Comparison of ENCODE assay signal across 8 mouse cellular contexts in the genomic region with DNA sequence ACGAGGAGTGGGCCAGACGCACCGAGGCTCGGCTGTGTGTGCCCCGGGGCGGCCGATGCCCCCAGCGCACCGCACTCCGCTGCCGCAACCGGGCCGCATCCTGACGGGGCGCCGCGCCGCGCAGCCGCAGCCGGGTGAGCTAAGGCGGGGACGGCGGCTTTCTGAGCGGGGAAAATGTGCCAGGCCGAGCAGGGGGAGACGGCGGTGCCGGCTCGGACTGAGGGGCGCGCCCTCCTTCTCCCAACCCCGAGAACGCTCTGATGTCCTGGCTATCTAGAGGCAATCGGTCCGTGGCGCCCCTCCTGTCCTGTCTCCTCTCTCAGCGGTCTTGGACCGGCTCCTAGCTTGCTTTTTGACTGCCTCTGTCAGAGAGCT. TPM values are rescaled to one million over a fixed set of nuclear protein-coding genes. Genes with fewer than 3 reads are reported as not detected.
DNase-seq lines count a peak whose midpoint lies in the region; ATAC-seq and TF ChIP-seq lines count a peak whose summit lies in the region.

No protein-coding gene starts in this region.

- under 1% methylated on average over 39 of the region's 39 CpGs for WGBS in kidney, embryonic 15.5 days
- WGBS in hindbrain, embryonic 12.5 days = 0% methylated on average over 36 of the region's 39 CpGs
- under 1% methylated on average over 39 of the region's 39 CpGs for WGBS in midbrain, embryonic 11.5 days

- H3K4me3 ChIP-seq in kidney, embryonic 15.5 days (replicated peaks) = peak overlapping the region; percentile 92
- H3K4me3 ChIP-seq in bone marrow macrophage, adult 2 months (ENCODE audit: insufficient read depth, low read length) = peak overlapping the region; percentile 67
- H3K4me3 ChIP-seq in hindbrain, embryonic 12.5 days = peak overlapping the region; percentile 85
- peak overlapping the region; percentile 77 for H3K4me3 ChIP-seq in midbrain, embryonic 11.5 days (ENCODE audit: low read depth, low read length)

- peak overlapping the region; percentile 80 for H3K27ac ChIP-seq in kidney, embryonic 15.5 days
- no peak overlapping the region for H3K27ac ChIP-seq in bone marrow macrophage, adult 2 months (ENCODE audit: insufficient read depth, low read depth, low read length)
- peak overlapping the region; percentile 91 for H3K27ac ChIP-seq in hindbrain, embryonic 12.5 days
- H3K27ac ChIP-seq in midbrain, embryonic 11.5 days (ENCODE audit: low read depth, low read length) = peak overlapping the region; percentile 76

- H3K9me3 ChIP-seq in kidney, embryonic 15.5 days (replicated peaks) = no peaks in the 10 kb centered on the region
- no peaks in the 10 kb centered on the region for H3K9me3 ChIP-seq in hindbrain, embryonic 12.5 days (replicated peaks)
- no peaks in the 10 kb centered on the region for H3K9me3 ChIP-seq in midbrain, embryonic 11.5 days (ENCODE audit: control insufficient read depth, low read length)

- TF ChIP-seq CTCF in bone marrow macrophage, adult 2 months (IDR thresholded peaks at IDR 0.05; ENCODE audit: low read depth, low read length) = no peak

- ATAC-seq in kidney, embryonic 15.5 days (replicated peaks; ENCODE audit: low FRiP score) = peak; percentile 55
- ATAC-seq in hindbrain, embryonic 12.5 days (ENCODE audit: low FRiP score) = no peak
- ATAC-seq in midbrain, embryonic 11.5 days (ENCODE audit: low FRiP score) = peak; percentile 84

- H3K4me2 ChIP-seq in kidney, embryonic 15.5 days = peak overlapping the region; percentile 91
- peak overlapping the region; percentile 70 for H3K4me2 ChIP-seq in hindbrain, embryonic 12.5 days (replicated peaks)
- peak overlapping the region; percentile 80 for H3K4me2 ChIP-seq in midbrain, embryonic 11.5 days

- no peak for DNase-seq in kidney, adult 11 months
- DNase-seq in midbrain, embryonic 11.5 days (ENCODE audit: low spot score, missing footprints) = peak; percentile 95
- DNase-seq in ovary, postnatal 36 days (ENCODE audit: low spot score) = no peak
- DNase-seq in adrenal gland, adult (ENCODE audit: inconsistent age in 2 of 2, low spot score in 1 of 2) = no peak
- DNase-seq in urinary bladder, postnatal 4 days (ENCODE audit: low spot score in 2 of 2) = no peak

- no peaks in the 10 kb centered on the region for H3K27me3 ChIP-seq in kidney, embryonic 15.5 days
- peaks cover 3% of the 10 kb centered on the region; the same call in 1 of the 2 replicates for H3K27me3 ChIP-seq in hindbrain, embryonic 12.5 days
- no peaks in the 10 kb centered on the region for H3K27me3 ChIP-seq in midbrain, embryonic 11.5 days (ENCODE audit: control insufficient read depth, insufficient read depth, low read length)

- peak overlapping the region; percentile 90 for H3K9ac ChIP-seq in kidney, embryonic 15.5 days
- H3K9ac ChIP-seq in hindbrain, embryonic 12.5 days = peak overlapping the region; percentile 93
- H3K9ac ChIP-seq in midbrain, embryonic 11.5 days (ENCODE audit: low read length) = peak overlapping the region; percentile 85

- TF ChIP-seq POLR2A in bone marrow macrophage, adult 2 months (IDR thresholded peaks at IDR 0.05; ENCODE audit: borderline replicate concordance, low read depth, low read length) = no peak

- H3K4me1 ChIP-seq in kidney, embryonic 15.5 days = peaks cover 13% of the 10 kb centered on the region
- no peaks in the 10 kb centered on the region for H3K4me1 ChIP-seq in bone marrow macrophage, adult 2 months (ENCODE audit: control insufficient read depth, insufficient read depth, low read length)
- H3K4me1 ChIP-seq in hindbrain, embryonic 12.5 days = peaks cover 14% of the 10 kb centered on the region
- peaks cover 7% of the 10 kb centered on the region for H3K4me1 ChIP-seq in midbrain, embryonic 11.5 days (ENCODE audit: control insufficient read depth, insufficient read depth, low read length)

- peaks cover 32% of the 10 kb centered on the region for H3K36me3 ChIP-seq in kidney, embryonic 15.5 days
- peaks cover 38% of the 10 kb centered on the region for H3K36me3 ChIP-seq in hindbrain, embryonic 12.5 days
- H3K36me3 ChIP-seq in midbrain, embryonic 11.5 days (ENCODE audit: control insufficient read depth, insufficient read depth, low read length) = peaks cover 7% of the 10 kb centered on the region; the same call in 1 of the 2 replicates

RNA-seq across cellular contexts. Expression of a gene that starts 0.4 kb away (rescaled TPM):
- 15.6 and 16.4 TPM in 2 replicates for polyA plus RNA-seq in kidney, embryonic 15.5 days (2015; fragmentation: Nextera tagmentation; extraction: Ambion mirVana)
- polyA plus RNA-seq in bone marrow macrophage, adult 2 months (2012; ENCODE audit: insufficient read depth, insufficient read length, missing spikeins) = 14.0 and 15.3 TPM in 2 replicates
- 28.3 and 29.3 TPM in 2 replicates for polyA plus RNA-seq in hindbrain, embryonic 12.5 days (2016; fragmentation: Nextera tagmentation; extraction: Ambion mirVana)
- polyA plus RNA-seq in midbrain, embryonic 11.5 days (2014; fragmentation: Nextera tagmentation; extraction: Ambion mirVana) = 15.2 and 15.9 TPM in 2 replicates

RNA-seq across cellular contexts. Expression of a gene that starts 14.5 kb away (rescaled TPM):
- polyA plus RNA-seq in kidney, embryonic 15.5 days (2015; fragmentation: Nextera tagmentation; extraction: Ambion mirVana) = 37.6 and 41.8 TPM in 2 replicates
- 18.0 and 19.0 TPM in 2 replicates for polyA plus RNA-seq in bone marrow macrophage, adult 2 months (2012; ENCODE audit: insufficient read depth, insufficient read length, missing spikeins)
- 43.1 and 43.3 TPM in 2 replicates for polyA plus RNA-seq in hindbrain, embryonic 12.5 days (2016; fragmentation: Nextera tagmentation; extraction: Ambion mirVana)
- polyA plus RNA-seq in midbrain, embryonic 11.5 days (2014; fragmentation: Nextera tagmentation; extraction: Ambion mirVana) = 25.9 and 29.1 TPM in 2 replicates

RNA-seq across cellular contexts. Expression of a gene that starts 15.5 kb away (rescaled TPM):
- 40.9 and 41.8 TPM in 2 replicates for polyA plus RNA-seq in kidney, embryonic 15.5 days (2015; fragmentation: Nextera tagmentation; extraction: Ambion mirVana)
- polyA plus RNA-seq in bone marrow macrophage, adult 2 months (2012; ENCODE audit: insufficient read depth, insufficient read length, missing spikeins) = 7.2 and 7.7 TPM in 2 replicates
- polyA plus RNA-seq in hindbrain, embryonic 12.5 days (2016; fragmentation: Nextera tagmentation; extraction: Ambion mirVana) = 33.1 and 36.8 TPM in 2 replicates
- polyA plus RNA-seq in midbrain, embryonic 11.5 days (2014; fragmentation: Nextera tagmentation; extraction: Ambion mirVana) = 32.1 and 35.3 TPM in 2 replicates

RNA-seq across cellular contexts. Expression of a gene that starts 17.1 kb away (rescaled TPM):
- polyA plus RNA-seq in kidney, embryonic 15.5 days (2015; fragmentation: Nextera tagmentation; extraction: Ambion mirVana) = 30.0 and 30.1 TPM in 2 replicates
- 27.7 and 37.4 TPM in 2 replicates for polyA plus RNA-seq in bone marrow macrophage, adult 2 months (2012; ENCODE audit: insufficient read depth, insufficient read length, missing spikeins)
- polyA plus RNA-seq in hindbrain, embryonic 12.5 days (2016; fragmentation: Nextera tagmentation; extraction: Ambion mirVana) = 16.4 and 19.5 TPM in 2 replicates
- polyA plus RNA-seq in midbrain, embryonic 11.5 days (2014; fragmentation: Nextera tagmentation; extraction: Ambion mirVana) = 18.5 and 21.5 TPM in 2 replicates

RNA-seq across cellular contexts. Expression of a gene that starts 43.7 kb away (rescaled TPM):
- 0.28 TPM in 1 of 2 replicates, not detected in the other for polyA plus RNA-seq in kidney, embryonic 15.5 days (2015; fragmentation: Nextera tagmentation; extraction: Ambion mirVana)
- 1.1 TPM in 1 of 2 replicates, not detected in the other for polyA plus RNA-seq in bone marrow macrophage, adult 2 months (2012; ENCODE audit: insufficient read depth, insufficient read length, missing spikeins)
- not detected in 2 replicates for polyA plus RNA-seq in hindbrain, embryonic 12.5 days (2016; fragmentation: Nextera tagmentation; extraction: Ambion mirVana)
- not detected in 2 replicates for polyA plus RNA-seq in midbrain, embryonic 11.5 days (2014; fragmentation: Nextera tagmentation; extraction: Ambion mirVana)
